Comparison of ENCODE assay signal across 9 mouse cellular contexts in genomic region chr1:89554969-89555856, GRCm38 (mm10).
DNase-seq lines count a peak whose midpoint lies in the region; ATAC-seq and TF ChIP-seq lines count a peak whose summit lies in the region.
"Had no signal": no experiment of that assay in that cellular context is flagged by ENCODE, and none has a peak within 500 bp of the region (broad histone marks: within the 10 kb centered on the region; RNA-seq: fewer than 3 reads in every experiment).

No protein-coding gene starts in this region.

- no peak for TF ChIP-seq CTCF in lung, adult 2 months (IDR thresholded peaks at IDR 0.05; ENCODE audit: insufficient read depth, low read length)
- no peak for TF ChIP-seq CTCF in intestine, postnatal 0 days (IDR thresholded peaks at IDR 0.05; ENCODE audit: low read depth)

- peaks cover 28% of the 10 kb centered on the region for H3K4me1 ChIP-seq in lung, adult 2 months (ENCODE audit: control insufficient read depth, insufficient read depth, low read length)
- peaks cover 35% of the 10 kb centered on the region; the same call in 1 of the 2 replicates for H3K4me1 ChIP-seq in embryonic facial prominence, embryonic 14.5 days (ENCODE audit: control insufficient read depth, insufficient read depth, low read length)
- H3K4me1 ChIP-seq in intestine, postnatal 0 days (replicated peaks; ENCODE audit: control insufficient read depth, insufficient read depth, low read length) = no peaks in the 10 kb centered on the region

- no peaks in the 10 kb centered on the region for H3K9me3 ChIP-seq in embryonic facial prominence, embryonic 14.5 days (ENCODE audit: control insufficient read depth, low read length)
- H3K9me3 ChIP-seq in intestine, postnatal 0 days (ENCODE audit: control insufficient read depth) = no peaks in the 10 kb centered on the region
- H3K9me3 ChIP-seq: midbrain, embryonic 12.5 days had no signal

- TF ChIP-seq POLR2A in lung, adult 2 months (IDR thresholded peaks at IDR 0.05; ENCODE audit: borderline replicate concordance, extremely low read depth, low read depth, low read length) = no peak

- no peak overlapping the region for H3K4me2 ChIP-seq in embryonic facial prominence, embryonic 14.5 days (ENCODE audit: low read depth, low read length)
- H3K4me2 ChIP-seq in intestine, postnatal 0 days (replicated peaks; ENCODE audit: low read depth) = no peak overlapping the region
- H3K4me2 ChIP-seq: midbrain, embryonic 12.5 days had no signal

- no peak overlapping the region for H3K27ac ChIP-seq in embryonic facial prominence, embryonic 14.5 days (replicated peaks; ENCODE audit: low read depth, low read length)
- no peak overlapping the region for H3K27ac ChIP-seq in intestine, postnatal 0 days (ENCODE audit: low read depth, low read length)
- H3K27ac ChIP-seq: midbrain, embryonic 12.5 days had no signal

- no peaks in the 10 kb centered on the region for H3K36me3 ChIP-seq in embryonic facial prominence, embryonic 14.5 days (ENCODE audit: control insufficient read depth, insufficient read depth, low read length)
- no peaks in the 10 kb centered on the region for H3K36me3 ChIP-seq in intestine, postnatal 0 days (ENCODE audit: control insufficient read depth, insufficient read depth)
- H3K36me3 ChIP-seq: midbrain, embryonic 12.5 days had no signal

- peak; percentile 68 to 74 for DNase-seq in lung, adult 18-20 months
- no peak for DNase-seq in lung, adult 2 months
- DNase-seq in embryonic facial prominence, embryonic 14.5 days (ENCODE audit: low spot score) = peak; percentile 20
- peak; percentile 76 for DNase-seq in skeletal muscle tissue, adult 2 months (ENCODE audit: low read depth, low spot score)
- DNase-seq in frontal cortex, postnatal 25 days (ENCODE audit: low spot score in 2 of 2) = no peak
- no peak for DNase-seq in layer of hippocampus, postnatal 25 days (ENCODE audit: extremely low spot score in 1 of 2, low spot score in 1 of 2)
- DNase-seq in ovary, postnatal 10 days (ENCODE audit: low spot score) = no peak

- no peaks in the 10 kb centered on the region for H3K27me3 ChIP-seq in embryonic facial prominence, embryonic 14.5 days (replicated peaks; ENCODE audit: control insufficient read depth, insufficient read depth, low read length)
- H3K27me3 ChIP-seq in intestine, postnatal 0 days (replicated peaks; ENCODE audit: control insufficient read depth, insufficient read depth, low read length) = no peaks in the 10 kb centered on the region
- H3K27me3 ChIP-seq: midbrain, embryonic 12.5 days had no signal

- no peak for ATAC-seq in embryonic facial prominence, embryonic 14.5 days (ENCODE audit: low read depth)
- ATAC-seq in intestine, postnatal 0 days = 0 out of 2 replicates have a peak, but pooled peaks have one; percentile 22

- no peak overlapping the region for H3K9ac ChIP-seq in embryonic facial prominence, embryonic 14.5 days (ENCODE audit: low read depth, low read length)
- H3K9ac ChIP-seq in intestine, postnatal 0 days (ENCODE audit: low read depth, low read length) = no peak overlapping the region
- H3K9ac ChIP-seq: midbrain, embryonic 12.5 days had no signal

- WGBS in lung, adult 2 months = 54% methylated on average over 18 of the region's 18 CpGs
- WGBS in embryonic facial prominence, embryonic 14.5 days = 76% methylated on average over 18 of the region's 18 CpGs
- 76% methylated on average over 18 of the region's 18 CpGs for WGBS in intestine, postnatal 0 days

- no peak overlapping the region for H3K4me3 ChIP-seq in lung, adult 2 months (replicated peaks; ENCODE audit: extremely low read depth, low read depth, low read length)
- H3K4me3 ChIP-seq in embryonic facial prominence, embryonic 14.5 days (ENCODE audit: low read depth, low read length) = no peak overlapping the region
- no peak overlapping the region for H3K4me3 ChIP-seq in intestine, postnatal 0 days (ENCODE audit: low read depth, low read length)
- H3K4me3 ChIP-seq: midbrain, embryonic 12.5 days had no signal

Comparison
In these comparisons a context has a peak if more than half of its experiments do, and no peak if none do; other contexts are left out.
1. DNase-seq: peak in lung, adult 18-20 months (2 of 2), embryonic facial prominence, embryonic 14.5 days (single experiment) and skeletal muscle tissue, adult 2 months (single experiment); none in lung, adult 2 months (single experiment), frontal cortex, postnatal 25 days (0 of 2), layer of hippocampus, postnatal 25 days (0 of 2) and ovary, postnatal 10 days (single experiment).